Mouse (Mus musculus): Measurements from ENCODE around the gene Ank3.

DNA sequence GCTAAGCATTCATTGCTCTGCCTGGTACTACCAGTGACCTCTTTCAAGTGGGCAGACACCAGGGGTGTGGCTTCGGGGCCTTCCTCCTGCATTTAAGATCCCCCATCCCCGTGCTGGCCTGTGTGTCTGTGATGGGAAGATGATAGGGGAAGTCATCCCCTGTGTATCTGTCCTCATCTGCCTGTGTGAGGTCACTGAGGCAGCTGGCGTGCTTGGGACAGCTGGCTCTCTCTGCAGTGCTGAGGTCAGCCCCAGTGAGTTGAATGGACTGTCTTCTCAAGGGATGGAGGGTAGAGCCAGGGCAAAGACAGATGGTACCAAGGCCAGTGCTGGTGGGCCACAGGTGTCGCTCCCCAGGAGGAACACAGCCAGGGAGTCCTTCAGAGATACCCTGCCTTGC lies 302.7 kb downstream of the Ank3 start:
- no peak for TF ChIP-seq CTCF (conservative IDR thresholded peaks at IDR 0.05; ENCODE audit: low read length)
- no peak for TF ChIP-seq NANOG (IDR thresholded peaks at IDR 0.05; ENCODE audit: borderline replicate concordance, low read length)
- TF ChIP-seq POU5F1 (IDR thresholded peaks at IDR 0.05; ENCODE audit: borderline replicate concordance, low read length), result no peak

Data from E14TG2a.4 (cell line).